Mouse (Mus musculus): ENCODE results near the gene Eif3l. TPM values are rescaled to one million over a fixed set of nuclear protein-coding genes. Genes with fewer than 3 reads are reported as not detected.

Eif3l gene
- total RNA-seq, 2 experiments from 2014 or later = 172 to 182 TPM

- peak; percentile 67 for DNase-seq
These were observed 18.3 kb downstream of the Eif3l start for GRCm38 (mm10) chr15:79093083-79093839.

GRCm38 (mm10) chr15:79095483-79095882, 20.5 kb downstream of the Eif3l start:
- no peak for DNase-seq

GRCm38 (mm10) chr15:79096556-79096955, 21.6 kb downstream of the Eif3l start:
- peak; percentile 55 for DNase-seq

GRCm38 (mm10) chr15:79097135-79097534, 22.2 kb downstream of the Eif3l start:
- no peak for DNase-seq

GRCm38 (mm10) chr15:79097611-79098025, 22.6 kb downstream of the Eif3l start:
- peak; percentile 82 for DNase-seq

GRCm38 (mm10) chr15:79098220-79098619, 23.2 kb downstream of the Eif3l start:
- DNase-seq = no peak

GRCm38 (mm10) chr15:79098868-79099267, 23.9 kb downstream of the Eif3l start:
- no peak for DNase-seq

GRCm38 (mm10) chr15:79099456-79099855, 24.5 kb downstream of the Eif3l start:
- DNase-seq = no peak

GRCm38 (mm10) chr15:79100391-79100790, 25.4 kb downstream of the Eif3l start:
- DNase-seq = no peak

- DNase-seq = no peak
These were observed 26.6 kb downstream of the Eif3l start for GRCm38 (mm10) chr15:79101531-79101930.

- DNase-seq = no peak
These were observed 28.3 kb downstream of the Eif3l start for GRCm38 (mm10) chr15:79103264-79103663.

GRCm38 (mm10) chr15:79105804-79106203, 30.8 kb downstream of the Eif3l start:
- DNase-seq = no peak

- peak; percentile 14 for DNase-seq
These were observed 33.0 kb downstream of the Eif3l start for GRCm38 (mm10) chr15:79107966-79108365.

GRCm38 (mm10) chr15:79108421-79109320, 33.7 kb downstream of the Eif3l start, which contains the start of gene Micall1:
Gene Micall1 (plus strand): TSS chr15:79108898.
- DNase-seq = peak; percentile 89

GRCm38 (mm10) chr15:79109321-79109934, 34.4 kb downstream of the Eif3l start:
- no peak for DNase-seq

- DNase-seq = no peak
These were observed 35.1 kb downstream of the Eif3l start for GRCm38 (mm10) chr15:79110031-79110430.

GRCm38 (mm10) chr15:79110528-79110927, 35.5 kb downstream of the Eif3l start:
- no peak for DNase-seq

- DNase-seq = peak; percentile 75
These were observed 36.8 kb downstream of the Eif3l start for GRCm38 (mm10) chr15:79111774-79112173.

GRCm38 (mm10) chr15:79115276-79115675, 40.3 kb downstream of the Eif3l start:
- no peak for DNase-seq

- DNase-seq = no peak
These were observed 44.5 kb downstream of the Eif3l start for GRCm38 (mm10) chr15:79119491-79119890.

- DNase-seq = peak; percentile 68
These were observed 47.1 kb downstream of the Eif3l start for GRCm38 (mm10) chr15:79122119-79122518.

GRCm38 (mm10) chr15:79122546-79122945, 47.6 kb downstream of the Eif3l start:
- DNase-seq = no peak

- DNase-seq = no peak
These were observed 48.8 kb downstream of the Eif3l start for GRCm38 (mm10) chr15:79123751-79124150.
